Mouse (Mus musculus) 416B (cell line): ENCODE results near the gene Vmn2r111.
"Not testable (repeated sequence)": the region's sequence is repeated elsewhere in the genome, so short reads cannot be mapped to it uniquely, and the experiment has no call there.

Experiments used
- DNase-seq: peaks from one replicate; pipeline ENCODE4 v3.0.0; 2011; ENCODE audit warnings: low read depth

Vmn2r111 gene

GRCm38 (mm10) chr17:22573382-22573781 is at the start of gene Vmn2r111:
Gene Vmn2r111, minus strand, starts transcription at chr17:22573482.
- not testable (repeated sequence) for DNase-seq

GRCm38 (mm10) chr17:22600651-22601050 is 27.4 kb upstream of the Vmn2r111 start, which contains the start of gene Vmn2r112:
Gene Vmn2r112, plus strand, starts transcription at chr17:22600951.
- DNase-seq, result not testable (repeated sequence)

- not testable (repeated sequence) for DNase-seq
Measured at GRCm38 (mm10) chr17:22520467-22520866, 52.8 kb downstream of the Vmn2r111 start.

GRCm38 (mm10) chr17:22520037-22520436 is 53.2 kb downstream of the Vmn2r111 start:
- not testable (repeated sequence) for DNase-seq

DNA sequence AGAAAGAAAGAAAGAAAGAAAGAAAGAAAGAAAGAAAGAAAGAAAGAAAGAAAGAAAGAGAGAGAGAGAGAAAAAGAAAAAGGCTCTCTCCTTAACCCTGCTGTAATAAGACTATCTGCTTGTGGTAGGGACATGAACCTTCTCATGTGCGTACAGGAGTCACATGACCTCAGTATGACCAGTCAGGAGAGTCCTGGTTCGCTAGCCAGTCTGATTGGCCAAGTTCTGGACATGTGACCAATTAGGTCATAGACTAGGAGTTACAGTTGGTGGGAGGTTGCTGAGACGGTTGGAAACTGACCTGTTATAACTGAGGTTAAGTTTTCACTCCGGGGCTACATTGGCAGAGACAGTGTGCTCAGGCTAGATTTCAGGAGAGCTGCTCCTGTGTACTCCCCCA is 76.2 kb downstream of the Vmn2r111 start:
- DNase-seq, result peak; percentile 2
